Mouse (Mus musculus) Patski (cell line): ENCODE data around the gene 2210408I21Rik. TPM values are rescaled to one million over a fixed set of nuclear protein-coding genes. Genes with fewer than 3 reads are reported as not detected.

Experiments used
- ATAC-seq: fragments of 100-300 bp; one replicate; pipeline ENCODE4 v1.8.0; 2021
- CTCF ChIA-PET: fragments of 350-600 bp; sonication (Branson Sonifier 250); formaldehyde crosslinking; loops from one replicate; lab custom pipeline; 2022; ENCODE audit warnings: inconsistent platforms; lab: Charles Lee
- POLR2A ChIA-PET: fragments of 350-600 bp; sonication (Branson Sonifier 250); formaldehyde crosslinking; loops from one replicate; lab custom pipeline; 2022; ENCODE audit warnings: antibody characterized with exemption, inconsistent platforms; lab: Charles Lee
- DNase-seq: peaks from one replicate; pipeline ENCODE4 v3.0.0-alpha.2; 2011; ENCODE audit warnings: low read depth, low spot score
- H3K27me3 ChIP-seq: fragments of 371-371 bp; one replicate; pipeline ENCODE4 v1.5.1; 2021
- CTCF ChIP-seq: fragments of 100-300 bp; IDR thresholded peaks from one replicate; pipeline ENCODE4 v1.5.1; 2021
- in situ Hi-C: fragments of 300-500 bp; cut with MboI; formaldehyde crosslinking; loops from 3 replicates; pipeline ENCODE4 v1.11.1; 2018; ENCODE audit warnings: low pct_unique_long_range_greater_than_20kb, mixed read lengths
- polyA plus RNA-seq: library from polyadenylated mRNA; unstranded; gene quantifications from one replicate; pipeline ENCODE4 v1.2.3, GENCODE M21; 2021

Gene 2210408I21Rik
- polyA plus RNA-seq, 1 experiment from 2014 or later, result 3.6 TPM

- ChIA-PET POLR2A (no interaction called here), CTCF (no interaction called here)
- ATAC-seq, result no peak
- no peak for DNase-seq
- no peak for TF ChIP-seq CTCF
- in situ Hi-C loops, result no loop called here
- H3K27me3 ChIP-seq, result no peaks in the 10 kb centered on the region
These were observed 480.0 kb downstream of the 2210408I21Rik start for GRCm38 (mm10) chr13:77615346-77615745.

Other genes starting within 250 kb of the 2210408I21Rik start
- 13.6 TPM for gene Slf1, start 67 bp upstream of the 2210408I21Rik start, polyA plus RNA-seq